Mouse (Mus musculus) forebrain, embryonic 10.5 days (tissue): ENCODE results near the gene Cdc42se1. TPM values are rescaled to one million over a fixed set of nuclear protein-coding genes. Genes with fewer than 3 reads are reported as not detected.
"Not testable (repeated sequence)": the region's sequence is repeated elsewhere in the genome, so short reads cannot be mapped to it uniquely, and the experiment has no call there.

Experiments
- DNase-seq: peaks from one replicate; pipeline ENCODE4 v3.0.0-alpha.2; 2017; ENCODE audit warnings: low spot score; ENCODE audit errors: extremely low spot score
- H3K27ac ChIP-seq: fragments of 300-500 bp; sonication (generic); 2 replicates; pipeline ENCODE4 v1.5.1; 2016; ENCODE audit warnings: mild to moderate bottlenecking
- H3K27me3 ChIP-seq: fragments of 300-500 bp; sonication (generic); 2 replicates; pipeline ENCODE4 v1.6.1; 2016; ENCODE audit warnings: mild to moderate bottlenecking; ENCODE audit not compliant: poor library complexity, severe bottlenecking
- H3K36me3 ChIP-seq: fragments of 300-500 bp; sonication (generic); replicated peaks from 2 replicates; pipeline ENCODE4 v1.6.1; 2016; ENCODE audit warnings: mild to moderate bottlenecking, moderate library complexity
- H3K4me1 ChIP-seq: fragments of 300-500 bp; sonication (generic); 2 replicates; pipeline ENCODE4 v1.6.1; 2016
- H3K4me3 ChIP-seq: fragments of 300-500 bp; sonication (generic); 2 replicates; pipeline ENCODE4 v1.5.1; 2016; ENCODE audit warnings: mild to moderate bottlenecking, moderate library complexity
- H3K9me3 ChIP-seq: fragments of 300-500 bp; sonication (generic); 2 replicates; pipeline ENCODE4 v1.6.1; 2016; ENCODE audit warnings: mild to moderate bottlenecking, moderate library complexity
- WGBS: fragments of 180-500 bp; shearing (Covaris S2); methylation state at CpG from one replicate; pipeline ENCODE4 v1.1.7; 2016; 5-methylcytosine and 5-hydroxymethylcytosine counted together
- polyA plus RNA-seq: library from polyadenylated mRNA; unstranded; fragments of >200 nt; fragmentation: Nextera tagmentation; extraction: Ambion mirVana; gene quantifications from 2 replicates; pipeline ENCODE4 v1.2.1, GENCODE M21; 2016

The Cdc42se1 gene
- polyA plus RNA-seq, 1 experiment from 2014 or later = 104 TPM

- Histone ChIP-seq H3K27me3 (no peaks in the 10 kb centered on the region), H3K27ac (no peak overlapping the region), H3K36me3 (peaks cover 91% of the 10 kb centered on the region), H3K9me3 (no peaks in the 10 kb centered on the region), H3K4me3 (no peak overlapping the region), H3K4me1 (no peaks in the 10 kb centered on the region)
- DNase-seq = no peak
- WGBS = 84% methylated on average over 4 of the region's 4 CpGs
These were observed 20.2 kb upstream of the Cdc42se1 start for GRCm38 (mm10) chr3:95208286-95208685.

- WGBS = 85% methylated on average over 2 of the region's 2 CpGs
- Histone ChIP-seq H3K4me1 (no peaks in the 10 kb centered on the region), H3K36me3 (peaks cover 89% of the 10 kb centered on the region), H3K4me3 (no peak overlapping the region), H3K27me3 (no peaks in the 10 kb centered on the region), H3K27ac (no peak overlapping the region), H3K9me3 (no peaks in the 10 kb centered on the region)
- no peak for DNase-seq
These were observed 17.9 kb upstream of the Cdc42se1 start for GRCm38 (mm10) chr3:95210585-95210984.

- H3K27me3 ChIP-seq, H3K27ac ChIP-seq, H3K9me3 ChIP-seq, H3K4me3 ChIP-seq, DNase-seq: not testable (repeated sequence)
- Histone ChIP-seq H3K4me1 (peaks cover 15% of the 10 kb centered on the region), H3K36me3 (peaks cover 72% of the 10 kb centered on the region)
- 89% methylated on average over 9 of the region's 10 CpGs for WGBS
These were observed 15.5 kb upstream of the Cdc42se1 start for GRCm38 (mm10) chr3:95212889-95213608.

- H3K4me1 ChIP-seq = peaks cover 21% of the 10 kb centered on the region
- no peak overlapping the region for H3K27ac ChIP-seq
- WGBS = 93% methylated on average over 1 of the region's 1 CpGs
- H3K9me3 ChIP-seq = no peaks in the 10 kb centered on the region
- no peaks in the 10 kb centered on the region for H3K27me3 ChIP-seq
- H3K36me3 ChIP-seq = peaks cover 72% of the 10 kb centered on the region
- no peak for DNase-seq
- no peak overlapping the region for H3K4me3 ChIP-seq
These were observed 14.9 kb upstream of the Cdc42se1 start for GRCm38 (mm10) chr3:95213609-95213975.

- peak overlapping the region; percentile 100 for H3K27ac ChIP-seq
- H3K4me1 ChIP-seq = peaks cover 21% of the 10 kb centered on the region
- peaks cover 78% of the 10 kb centered on the region for H3K36me3 ChIP-seq
- no peaks in the 10 kb centered on the region for H3K27me3 ChIP-seq
- 34% methylated on average over 4 of the region's 4 CpGs for WGBS
- H3K4me3 ChIP-seq = peak overlapping the region; percentile 79
- no peak for DNase-seq
- H3K9me3 ChIP-seq = no peaks in the 10 kb centered on the region
These were observed 11.8 kb upstream of the Cdc42se1 start for GRCm38 (mm10) chr3:95216655-95217254.

GRCm38 (mm10) chr3:95217255-95218134 lies 11.0 kb upstream of the Cdc42se1 start, which contains the start of gene Gabpb2:
Gene Gabpb2, minus strand, starts transcription at chr3:95217916.
- Histone ChIP-seq H3K4me3 (peak within 1 kb of the TSS; percentile 79), H3K9me3 (no peaks in the 10 kb centered on the region), H3K4me1 (peaks cover 21% of the 10 kb centered on the region), H3K27ac (peak within 1 kb of the TSS; percentile 100), H3K27me3 (no peaks in the 10 kb centered on the region), H3K36me3 (peaks cover 78% of the 10 kb centered on the region)
- DNase-seq = peak; percentile 94
- WGBS = under 1% methylated on average over 56 of the region's 56 CpGs

GRCm38 (mm10) chr3:95218466-95219137 lies 9.9 kb upstream of the Cdc42se1 start:
- Histone ChIP-seq H3K4me3 (peak overlapping the region; percentile 79), H3K27ac (peak overlapping the region; percentile 100), H3K27me3 (no peaks in the 10 kb centered on the region), H3K9me3 (no peaks in the 10 kb centered on the region), H3K36me3 (peaks cover 81% of the 10 kb centered on the region), H3K4me1 (peaks cover 21% of the 10 kb centered on the region)
- no peak for DNase-seq
- 76% methylated on average over 6 of the region's 6 CpGs for WGBS

- H3K4me1 ChIP-seq = peaks cover 41% of the 10 kb centered on the region
- 93% methylated on average over 2 of the region's 2 CpGs for WGBS
- no peak for DNase-seq
- H3K4me3 ChIP-seq = no peak overlapping the region
- H3K27me3 ChIP-seq = no peaks in the 10 kb centered on the region
- H3K27ac ChIP-seq = no peak overlapping the region
- H3K36me3 ChIP-seq = peaks cover 82% of the 10 kb centered on the region
- H3K9me3 ChIP-seq = no peaks in the 10 kb centered on the region
These were observed 5.5 kb upstream of the Cdc42se1 start for GRCm38 (mm10) chr3:95223041-95223440.

GRCm38 (mm10) chr3:95224295-95224694 lies 4.2 kb upstream of the Cdc42se1 start:
- H3K27me3 ChIP-seq = no peaks in the 10 kb centered on the region
- WGBS = 21% methylated on average over 6 of the region's 6 CpGs
- H3K27ac ChIP-seq = peak overlapping the region; percentile 74
- peak; percentile 74 for DNase-seq
- peak overlapping the region; percentile 24 for H3K4me3 ChIP-seq
- H3K4me1 ChIP-seq = peaks cover 38% of the 10 kb centered on the region
- no peaks in the 10 kb centered on the region for H3K9me3 ChIP-seq
- peaks cover 69% of the 10 kb centered on the region for H3K36me3 ChIP-seq

GRCm38 (mm10) chr3:95227214-95227613 lies 1.3 kb upstream of the Cdc42se1 start:
- no peak for DNase-seq
- H3K36me3 ChIP-seq = peaks cover 54% of the 10 kb centered on the region
- H3K4me1 ChIP-seq = peaks cover 65% of the 10 kb centered on the region

GRCm38 (mm10) chr3:95228894-95229780 lies 605 bp downstream of the Cdc42se1 start:
- Histone ChIP-seq H3K9me3 (no peaks in the 10 kb centered on the region), H3K4me3 (peak overlapping the region; percentile 93), H3K4me1 (peaks cover 61% of the 10 kb centered on the region), H3K27ac (peak overlapping the region; percentile 98), H3K27me3 (no peaks in the 10 kb centered on the region), H3K36me3 (peaks cover 54% of the 10 kb centered on the region)
- under 1% methylated on average over 43 of the region's 43 CpGs for WGBS
- peak; percentile 46 for DNase-seq

More at GRCm38 (mm10) chr3:95227214-95227613, 1.3 kb upstream of the Cdc42se1 start:
- Histone ChIP-seq H3K9me3 (no peaks in the 10 kb centered on the region), H3K27ac (peak overlapping the region; percentile 98), H3K27me3 (no peaks in the 10 kb centered on the region), H3K4me3 (peak overlapping the region; percentile 93)
- WGBS = 38% methylated on average over 1 of the region's 1 CpGs
